Mouse (Mus musculus) liver, postnatal 0 days (tissue): Measurements from ENCODE around the gene BC048671. TPM values are rescaled to one million over a fixed set of nuclear protein-coding genes. Genes with fewer than 3 reads are reported as not detected.
A peak's percentile ranks its signal among the peaks of the same experiment; 100 is the strongest.

Experiments used
- ATAC-seq: fragments of 200-750 bp; cut with Nextera tagmentation; 2 replicates; pipeline ENCODE4 v1.8.0; 2017; ENCODE audit warnings: mild to moderate bottlenecking, moderate library complexity
- DNase-seq: peaks from one replicate; pipeline ENCODE4 v3.0.0-alpha.2; 2016
- H3K27ac ChIP-seq: fragments of 300-500 bp; sonication (generic); 2 replicates; pipeline ENCODE4 v1.5.1; 2014; ENCODE audit warnings: antibody characterized with exemption, moderate library complexity, mild to moderate bottlenecking, low read depth
- H3K27me3 ChIP-seq: fragments of 300-500 bp; sonication (generic); 2 replicates; pipeline ENCODE4 v1.6.1; 2014; ENCODE audit warnings: low read length, control low read depth, mixed read lengths; ENCODE audit not compliant: insufficient read depth
- H3K36me3 ChIP-seq: fragments of 300-500 bp; sonication (generic); replicated peaks from 2 replicates; pipeline ENCODE4 v1.6.1; 2014; ENCODE audit warnings: mild to moderate bottlenecking, control low read depth, low read length, moderate library complexity, mixed read lengths; ENCODE audit not compliant: insufficient read depth
- H3K4me1 ChIP-seq: fragments of 300-500 bp; sonication (generic); 2 replicates; pipeline ENCODE4 v1.6.1; 2014; ENCODE audit warnings: antibody characterized with exemption, mild to moderate bottlenecking, control low read depth; ENCODE audit not compliant: insufficient read depth
- H3K4me2 ChIP-seq: fragments of 300-500 bp; sonication (generic); 2 replicates; pipeline ENCODE4 v1.6.1; 2014; ENCODE audit warnings: low read depth, mild to moderate bottlenecking, low read length, moderate library complexity, mixed read lengths
- H3K4me3 ChIP-seq: fragments of 300-500 bp; sonication (generic); 2 replicates; pipeline ENCODE4 v1.5.1; 2014; ENCODE audit warnings: low read depth, low read length
- H3K9ac ChIP-seq: fragments of 300-500 bp; sonication (generic); replicated peaks from 2 replicates; pipeline ENCODE4 v1.6.1; 2014; ENCODE audit warnings: mild to moderate bottlenecking, moderate library complexity
- H3K9me3 ChIP-seq: fragments of 300-500 bp; sonication (generic); 2 replicates; pipeline ENCODE4 v1.6.1; 2016; ENCODE audit warnings: mild to moderate bottlenecking, control low read depth, low read length, mixed read lengths
- CTCF ChIP-seq: sonication (generic); IDR thresholded peaks from 2 replicates; pipeline ENCODE4 v1.5.1; 2016; ENCODE audit warnings: antibody characterized with exemption, low read depth
- EP300 ChIP-seq: IDR thresholded peaks from 2 replicates; pipeline ENCODE4 v1.6.1; 2016; ENCODE audit warnings: antibody characterized with exemption, low read depth, mild to moderate bottlenecking
- WGBS: fragments of 180-500 bp; shearing (Covaris S2); extraction: QIAGEN DNeasy Blood & Tissue Kit; methylation state at CpG from one replicate; pipeline ENCODE4 v1.1.7; 2014; ENCODE audit not compliant: insufficient replicate concordance; 5-methylcytosine and 5-hydroxymethylcytosine counted together
- polyA plus RNA-seq: library from polyadenylated mRNA; unstranded; fragments of >200 nt; fragmentation: Nextera tagmentation; extraction: Ambion mirVana; gene quantifications from 2 replicates; pipeline ENCODE4 v1.2.1, GENCODE M21; 2015

The BC048671 gene
- polyA plus RNA-seq, 1 experiment from 2014 or later, result not detected

GRCm38 (mm10) chr6:90324463-90324862, 23.4 kb downstream of the BC048671 start:
- Histone ChIP-seq H3K4me2 (peak overlapping the region; percentile 67), H3K4me1 (peaks cover 39% of the 10 kb centered on the region), H3K9ac (peak overlapping the region; percentile 50; the same call in 1 of the 2 replicates), H3K4me3 (peak overlapping the region; percentile 47), H3K9me3 (no peaks in the 10 kb centered on the region), H3K36me3 (no peaks in the 10 kb centered on the region), H3K27me3 (no peaks in the 10 kb centered on the region), H3K27ac (peak overlapping the region; percentile 69)
- TF ChIP-seq CTCF, result no peak
- no peak for TF ChIP-seq EP300
- WGBS, result 41% methylated on average over 3 of the region's 3 CpGs
- ATAC-seq (0 out of 2 replicates have a peak, but pooled peaks have one; percentile 22), DNase-seq (no peak)

GRCm38 (mm10) chr6:90324991-90325390, 24.0 kb downstream of the BC048671 start, which contains the start of gene Chst13:
Gene Chst13 (minus strand): TSS chr6:90325185.
- Histone ChIP-seq H3K9me3 (no peaks in the 10 kb centered on the region), H3K27ac (peak within 1 kb of the TSS; percentile 69), H3K4me1 (peaks cover 34% of the 10 kb centered on the region), H3K36me3 (no peaks in the 10 kb centered on the region), H3K9ac (peak within 1 kb of the TSS; percentile 50), H3K4me2 (peak within 1 kb of the TSS; percentile 67), H3K27me3 (no peaks in the 10 kb centered on the region), H3K4me3 (peak within 1 kb of the TSS; percentile 47)
- no peak for TF ChIP-seq EP300
- no peak for TF ChIP-seq CTCF
- peak; percentile 55 for DNase-seq
- ATAC-seq, result peak; percentile 35
- 6% methylated on average over 22 of the region's 22 CpGs for WGBS

- WGBS, result 14% methylated on average over 6 of the region's 6 CpGs
- H3K4me1 ChIP-seq, result peaks cover 11% of the 10 kb centered on the region; the same call in 1 of the 2 replicates
- H3K9me3 ChIP-seq, result no peaks in the 10 kb centered on the region
- H3K36me3 ChIP-seq, result no peaks in the 10 kb centered on the region
- DNase-seq, result no peak
- ATAC-seq, result no peak
- peak; percentile 69 for TF ChIP-seq CTCF
- no peak for TF ChIP-seq EP300
- H3K27me3 ChIP-seq, result no peaks in the 10 kb centered on the region
- H3K4me3 ChIP-seq, result no peak overlapping the region
- H3K9ac ChIP-seq, result no peak overlapping the region
- no peak overlapping the region for H3K4me2 ChIP-seq
- H3K27ac ChIP-seq, result no peak overlapping the region
Measured at GRCm38 (mm10) chr6:90327670-90328069, 26.7 kb downstream of the BC048671 start.

- ATAC-seq, result no peak
- Histone ChIP-seq H3K4me1 (0 out of 2 replicates have a peak, but pooled peaks cover 5% of the 10 kb centered on the region), H3K9me3 (no peaks in the 10 kb centered on the region), H3K4me2 (no peak overlapping the region), H3K36me3 (no peaks in the 10 kb centered on the region), H3K27ac (no peak overlapping the region), H3K27me3 (no peaks in the 10 kb centered on the region), H3K9ac (no peak overlapping the region), H3K4me3 (no peak overlapping the region)
- WGBS, result 35% methylated on average over 1 of the region's 1 CpGs
- TF ChIP-seq CTCF, result no peak
- no peak for TF ChIP-seq EP300
- DNase-seq, result peak; percentile 20
Measured at GRCm38 (mm10) chr6:90329953-90330352, 28.9 kb downstream of the BC048671 start.

- Histone ChIP-seq H3K9ac (peak within 1 kb of the TSS; percentile 60), H3K36me3 (no peaks in the 10 kb centered on the region), H3K27me3 (no peaks in the 10 kb centered on the region), H3K4me3 (peak within 1 kb of the TSS; percentile 44), H3K9me3 (no peaks in the 10 kb centered on the region), H3K4me1 (peaks cover 8% of the 10 kb centered on the region), H3K4me2 (peak within 1 kb of the TSS; percentile 67), H3K27ac (peak within 1 kb of the TSS; percentile 94)
- TF ChIP-seq CTCF, result no peak
- TF ChIP-seq EP300, result peak; percentile 86
- DNase-seq, result peak; percentile 78
- ATAC-seq, result peak; percentile 97
- WGBS, result 54% methylated on average over 7 of the region's 7 CpGs
Measured at GRCm38 (mm10) chr6:90332561-90333425, 31.8 kb downstream of the BC048671 start, which contains the start of gene Uroc1. Gene Uroc1 (plus strand): TSS chr6:90333284.

GRCm38 (mm10) chr6:90334244-90334643, 33.2 kb downstream of the BC048671 start:
- no peak for DNase-seq
- H3K27me3 ChIP-seq, result no peaks in the 10 kb centered on the region
- no peak for ATAC-seq
- peak overlapping the region; percentile 67 for H3K4me2 ChIP-seq
- H3K4me3 ChIP-seq, result peak overlapping the region; percentile 44
- 44% methylated on average over 3 of the region's 3 CpGs for WGBS
- TF ChIP-seq EP300 (no peak), CTCF (no peak)
- peak overlapping the region; percentile 94 for H3K27ac ChIP-seq
- peaks cover 8% of the 10 kb centered on the region for H3K4me1 ChIP-seq
- peak overlapping the region; percentile 60 for H3K9ac ChIP-seq
- no peaks in the 10 kb centered on the region for H3K9me3 ChIP-seq
- peaks cover 5% of the 10 kb centered on the region; the same call in 1 of the 2 replicates for H3K36me3 ChIP-seq
